Mouse (Mus musculus) CH12.LX (cell line): ENCODE measurements around the gene Tcp10a. TPM values are rescaled to one million over a fixed set of nuclear protein-coding genes. Genes with fewer than 3 reads are reported as not detected.
"Not testable (repeated sequence)": the region's sequence is repeated elsewhere in the genome, so short reads cannot be mapped to it uniquely, and the experiment has no call there.

Experiments used
- DNase-seq: peaks from one replicate; pipeline ENCODE4 v3.0.0-alpha.2; 2013; ENCODE audit errors: extremely low read depth
- H3K27ac ChIP-seq: 2 replicates; pipeline ENCODE4 v1.5.1; 2012; ENCODE audit warnings: low read depth, mild to moderate bottlenecking, control low read depth, moderate library complexity; ENCODE audit not compliant: insufficient read depth
- H3K27me3 ChIP-seq: replicated peaks from 2 replicates; pipeline ENCODE3; 2012; ENCODE audit warnings: inconsistent platforms
- H3K36me3 ChIP-seq, 2 experiments: replicated peaks in 1 of 2; 2 replicates each; pipeline versions ENCODE3 to v1.6.1; 2012; ENCODE audit warnings: inconsistent platforms in 1 of 2, low read length in 1 of 2, mild to moderate bottlenecking in 1 of 2, mixed read lengths in 1 of 2, moderate library complexity in 1 of 2; ENCODE audit not compliant: control insufficient read depth in 1 of 2, insufficient read depth in 1 of 2
- H3K4me1 ChIP-seq, 2 experiments: 2 replicates each; pipeline ENCODE4 v1.6.1; 2012; ENCODE audit warnings: inconsistent platforms in 1 of 2, moderate library complexity in 1 of 2; ENCODE audit not compliant: insufficient read depth in 2 of 2, control insufficient read depth in 1 of 2
- H3K4me2 ChIP-seq: 2 replicates; pipeline ENCODE4 v1.6.1; 2012; ENCODE audit warnings: low read depth, mild to moderate bottlenecking, control low read depth; ENCODE audit not compliant: poor library complexity, insufficient read depth, severe bottlenecking
- H3K4me3 ChIP-seq, 3 experiments: fragments of 150-350 bp in 1 of 3; sonication (generic) in 1 of 3; replicated peaks in 1 of 3; 2 replicates each; pipeline versions ENCODE3 to v1.5.1; 2011 to 2012; ENCODE audit warnings: low read depth in 2 of 3, low read length in 2 of 3, mild to moderate bottlenecking in 2 of 3, moderate library complexity in 2 of 3, control low read depth in 1 of 3, improper control_type of control experiment in 1 of 3, inconsistent platforms in 1 of 3, mixed read lengths in 1 of 3; ENCODE audit not compliant: poor library complexity in 1 of 3
- H3K79me2 ChIP-seq: replicated peaks from 2 replicates; pipeline ENCODE4 v1.6.1; 2012; ENCODE audit warnings: mild to moderate bottlenecking, moderate library complexity; ENCODE audit not compliant: control insufficient read depth, poor library complexity, insufficient read depth, severe bottlenecking; ENCODE audit errors: extremely low read depth
- H3K9ac ChIP-seq: 2 replicates; pipeline ENCODE4 v1.6.1; 2012; ENCODE audit warnings: low read depth, mild to moderate bottlenecking, control low read depth, moderate library complexity; ENCODE audit not compliant: insufficient read depth
- H3K9me3 ChIP-seq: replicated peaks from 2 replicates; pipeline ENCODE3; 2012; ENCODE audit warnings: low read length, inconsistent platforms, mixed read lengths
- dilution Hi-C: fragments of 300-500 bp; cut with MboI; formaldehyde crosslinking; loops from 2 replicates; pipeline ENCODE4 v1.14.3; 2020; ENCODE audit warnings: low sequenced_read_pairs; ENCODE audit not compliant: extremely low pct_unique_long_range_greater_than_20kb, extremely low pct_ligation_motif_present
- in situ Hi-C: fragments of 300-500 bp; cut with MboI; formaldehyde crosslinking; loops from 3 replicates; pipeline ENCODE4 v1.14.3; 2019; ENCODE audit warnings: low sequenced_read_pairs, low pct_ligation_motif_present, low pct_unique_long_range_greater_than_20kb, mixed read lengths
- polyA plus RNA-seq: library from polyadenylated mRNA; unstranded; fragments of >175 nt; gene quantifications from 2 replicates; pipeline ENCODE4 v1.2.1, GENCODE M21; 2012; ENCODE audit warnings: low read depth; ENCODE audit not compliant: insufficient read length
- total RNA-seq, 2 experiments: library from RNA; depleted of rRNA; stranded (reverse); fragments of 300-350 nt in 1 of 2; fragments of >200 nt in 1 of 2; gene quantifications; 2 replicates each; pipeline ENCODE4 v1.2.3; 2012 to 2014

Gene Tcp10a
- total and polyA plus RNA-seq, 3 experiments = 0.84 TPM; not detected in 2

GRCm38 (mm10) chr17:7365615-7366014, 41.2 kb downstream of the Tcp10a start:
- H3K27me3 ChIP-seq, DNase-seq, H3K27ac ChIP-seq, H3K4me2 ChIP-seq, H3K4me1 ChIP-seq, in situ Hi-C loops, H3K36me3 ChIP-seq, H3K9me3 ChIP-seq, H3K9ac ChIP-seq, H3K79me2 ChIP-seq, H3K4me3 ChIP-seq, dilution Hi-C loops: not testable (repeated sequence)

DNA sequence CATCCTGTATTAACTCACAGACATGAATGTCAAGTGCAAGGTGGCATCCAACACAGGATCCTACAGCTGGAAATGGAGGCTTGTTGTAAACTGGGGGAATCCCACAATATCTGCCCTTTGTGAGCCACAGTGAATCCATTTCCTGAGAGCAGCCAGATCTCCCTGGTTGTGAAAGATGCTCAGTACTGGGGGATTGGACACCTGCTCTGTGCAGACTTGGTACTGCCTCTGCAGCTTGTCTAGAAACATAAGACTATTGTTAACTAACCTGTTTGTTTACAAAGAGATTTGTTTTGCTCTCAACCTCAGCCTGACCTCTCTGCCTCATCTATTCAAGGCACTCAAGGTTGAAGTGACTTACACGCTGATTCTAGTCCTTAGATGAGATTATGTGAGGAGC, 41.8 kb downstream of the Tcp10a start:
- dilution Hi-C loops, H3K27ac ChIP-seq, in situ Hi-C loops, H3K79me2 ChIP-seq, DNase-seq, H3K27me3 ChIP-seq, H3K4me2 ChIP-seq, H3K4me3 ChIP-seq, H3K9ac ChIP-seq, H3K36me3 ChIP-seq, H3K9me3 ChIP-seq, H3K4me1 ChIP-seq: not testable (repeated sequence)

DNA sequence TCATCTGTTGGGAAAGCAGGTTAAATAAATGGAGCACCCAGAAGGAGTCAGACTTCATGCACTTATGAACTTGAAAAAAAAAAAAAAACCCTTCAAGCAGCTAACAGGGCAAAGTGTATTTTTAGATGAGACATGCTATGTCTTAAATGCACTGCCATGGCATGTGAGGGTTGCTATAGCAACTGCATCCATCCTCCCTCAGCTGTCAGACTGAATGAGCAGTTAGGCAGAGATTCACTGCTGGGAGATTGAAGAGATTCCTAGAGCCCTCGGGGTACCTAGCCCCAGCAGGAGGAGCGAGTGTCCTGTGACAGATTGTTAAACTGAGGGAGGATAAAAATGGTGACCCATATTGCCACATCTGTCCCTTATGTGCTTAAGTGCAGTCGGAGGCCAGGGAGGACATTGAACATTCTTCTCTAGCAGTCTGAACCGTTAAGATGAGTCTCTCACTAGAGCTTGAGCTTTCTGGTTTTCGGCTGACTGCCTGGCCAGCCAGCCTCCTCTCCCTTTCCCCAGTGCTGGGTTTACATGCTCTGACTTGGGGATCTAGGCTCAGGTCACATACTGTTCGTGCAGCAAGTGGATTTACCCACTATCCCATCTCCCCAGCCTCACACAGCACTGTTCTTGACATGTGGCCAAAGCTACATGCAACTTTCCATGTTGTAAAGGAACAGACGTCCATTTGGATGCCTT, 42.4 kb downstream of the Tcp10a start:
- H3K79me2 ChIP-seq, H3K27me3 ChIP-seq, H3K4me2 ChIP-seq, in situ Hi-C loops, H3K36me3 ChIP-seq, H3K9me3 ChIP-seq, DNase-seq, dilution Hi-C loops, H3K4me3 ChIP-seq, H3K9ac ChIP-seq, H3K27ac ChIP-seq, H3K4me1 ChIP-seq: not testable (repeated sequence)

DNA sequence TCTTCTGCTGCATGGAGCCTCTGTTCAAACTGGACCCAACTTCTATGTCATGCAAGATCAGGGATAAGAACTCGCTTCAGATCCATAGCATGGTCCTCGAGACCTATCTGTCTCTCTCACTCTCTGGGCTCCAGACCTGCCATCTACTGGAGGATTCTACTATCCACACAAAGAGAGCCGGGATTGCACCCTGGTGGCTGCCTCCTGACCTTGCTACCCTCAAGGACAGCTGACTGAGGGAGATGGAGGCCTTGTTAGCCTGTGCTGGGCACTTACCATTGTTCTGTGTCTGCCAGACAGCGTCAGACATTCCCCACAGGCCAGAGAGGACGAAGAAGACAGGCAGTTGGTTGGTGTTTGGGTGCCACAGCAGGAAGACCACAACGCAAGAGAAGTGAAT, 45.0 kb downstream of the Tcp10a start:
- dilution Hi-C loops, H3K4me3 ChIP-seq, in situ Hi-C loops, H3K9me3 ChIP-seq, H3K9ac ChIP-seq, H3K36me3 ChIP-seq, H3K4me1 ChIP-seq, H3K79me2 ChIP-seq, H3K27me3 ChIP-seq, DNase-seq, H3K4me2 ChIP-seq, H3K27ac ChIP-seq: not testable (repeated sequence)

- H3K27ac ChIP-seq, in situ Hi-C loops, H3K9me3 ChIP-seq, H3K36me3 ChIP-seq, H3K9ac ChIP-seq, H3K4me2 ChIP-seq, H3K79me2 ChIP-seq, H3K4me3 ChIP-seq, H3K27me3 ChIP-seq, dilution Hi-C loops, H3K4me1 ChIP-seq, DNase-seq: not testable (repeated sequence)
These were observed 47.4 kb downstream of the Tcp10a start, which contains the start of gene Gm49630 for GRCm38 (mm10) chr17:7371879-7372278. TSS of gene Gm49630 (minus strand) at chr17:7371979.

- dilution Hi-C loops, H3K27me3 ChIP-seq, in situ Hi-C loops: not testable (repeated sequence)
These were observed 52.7 kb downstream of the Tcp10a start for GRCm38 (mm10) chr17:7376951-7377700.

More at GRCm38 (mm10) chr17:7376951-7377700, 52.7 kb downstream of the Tcp10a start:
- H3K27ac ChIP-seq, H3K36me3 ChIP-seq, H3K9me3 ChIP-seq, H3K4me1 ChIP-seq, DNase-seq, H3K4me2 ChIP-seq, H3K79me2 ChIP-seq, H3K4me3 ChIP-seq, H3K9ac ChIP-seq: not testable (repeated sequence)
